Mouse (Mus musculus): ENCODE results near the gene Slc18b1.
A peak's percentile ranks its signal among the peaks of the same experiment; 100 is the strongest.

DNA sequence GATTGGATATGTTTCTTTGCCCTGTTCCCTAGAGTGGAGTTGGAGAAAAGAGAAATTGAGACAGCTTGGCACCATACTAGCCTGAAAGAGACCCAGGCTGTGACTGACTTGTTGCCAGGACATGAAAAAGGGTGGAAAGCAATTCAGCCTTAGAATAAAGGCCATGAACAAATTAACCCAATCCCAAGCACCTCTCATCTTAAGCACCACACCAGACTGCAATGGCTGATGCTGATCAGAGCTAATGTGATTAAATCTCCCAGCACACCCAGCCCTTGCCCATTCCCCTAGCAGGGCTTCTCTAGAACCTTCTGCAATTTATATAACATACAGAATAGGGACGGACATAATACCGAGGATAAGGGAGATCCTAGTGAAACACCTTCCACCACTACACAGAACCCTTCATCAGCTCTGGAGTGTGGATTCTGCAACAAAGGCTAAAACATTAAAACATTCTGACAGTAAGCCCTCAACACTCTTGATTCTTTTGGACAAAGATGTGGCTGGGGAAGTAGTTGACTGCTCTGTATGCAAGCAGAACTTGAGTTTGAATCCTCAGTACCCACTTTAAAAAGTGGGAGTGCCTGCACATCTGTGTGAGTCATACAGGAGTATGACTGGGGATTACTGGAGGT, 13.8 kb upstream of the Slc18b1 start:
- TF ChIP-seq POLR2A (IDR thresholded peaks at IDR 0.05; ENCODE audit: low read depth, low read length) (peak; percentile 35), CTCF (IDR thresholded peaks at IDR 0.05; ENCODE audit: borderline replicate concordance, insufficient read depth, low read length) (no peak)

Data from embryonic fibroblast, embryonic 13.5 days (primary cell).